Mouse (Mus musculus) inflammation-experienced regulatory T-cells, adult 6 months (primary cell): ENCODE measurements around the gene Sgo1. TPM values are rescaled to one million over a fixed set of nuclear protein-coding genes. Genes with fewer than 3 reads are reported as not detected.
"Not testable (repeated sequence)": the region's sequence is repeated elsewhere in the genome, so short reads cannot be mapped to it uniquely, and the experiment has no call there.

Experiments
- ATAC-seq: one replicate; pipeline ENCODE4 v1.8.0; 2017
- polyA plus RNA-seq, 3 experiments: library from polyadenylated mRNA; unstranded; fragments of 100-300 nt; shearing (Covaris generic); gene quantifications; one replicate each; pipeline ENCODE4 v1.2.1; 2017

Gene Sgo1
- polyA plus RNA-seq = 10 to 100 TPM in 1 of 3 experiments, 1 to 10 TPM in 2; 1.4 to 35.4 (median 4.2) TPM

GRCm38 (mm10) chr17:53688877-53689802 lies at the start of gene Sgo1:
TSS of gene Sgo1 (minus strand) at chr17:53689333.
- peak; percentile 95 for ATAC-seq

GRCm38 (mm10) chr17:53718916-53719315 lies 29.8 kb upstream of the Sgo1 start:
- ATAC-seq = not testable (repeated sequence)

DNA sequence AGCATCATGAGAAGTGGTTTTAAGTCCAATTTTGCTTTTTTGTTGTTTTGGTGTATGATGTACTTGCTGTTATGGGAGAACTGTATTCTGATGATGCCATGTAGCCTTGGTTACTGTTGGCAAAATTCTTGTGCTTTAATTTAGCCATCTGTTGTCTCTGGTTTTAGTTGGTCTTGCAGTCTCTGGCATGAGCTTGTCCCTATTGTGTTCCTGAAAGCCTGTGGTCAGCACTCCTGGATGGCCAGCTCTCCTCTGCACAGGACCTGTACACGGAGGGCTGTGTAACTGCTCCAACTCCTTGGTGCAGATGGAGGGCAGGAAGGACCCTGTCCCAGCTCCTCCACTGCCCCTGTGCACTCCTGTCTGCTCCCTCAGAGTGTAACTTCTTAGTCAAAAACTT lies 29.3 kb upstream of the Sgo1 start:
- no peak for ATAC-seq

- not testable (repeated sequence) for ATAC-seq
Observed at GRCm38 (mm10) chr17:53715161-53715560, 26.0 kb upstream of the Sgo1 start.

DNA sequence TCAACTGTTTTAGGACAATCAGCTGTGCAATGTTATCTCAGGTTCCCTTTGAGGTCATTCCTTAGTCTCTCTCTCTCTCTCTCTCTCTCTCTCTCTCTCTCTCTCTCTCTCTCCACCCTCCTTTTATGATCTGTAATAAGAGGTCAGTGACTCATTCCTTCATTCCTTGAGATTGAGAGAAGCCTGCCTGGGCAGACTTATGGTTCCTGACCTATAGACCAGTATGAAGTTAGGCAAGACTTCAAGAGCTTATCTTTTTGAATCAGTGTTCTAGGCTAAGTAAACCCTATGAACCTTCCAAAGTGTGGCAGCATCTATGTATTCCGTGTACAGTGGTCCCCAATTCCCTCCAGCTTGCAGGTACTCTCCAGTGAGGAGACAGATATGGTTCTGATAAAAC lies 25.3 kb upstream of the Sgo1 start:
- no peak for ATAC-seq

- ATAC-seq = not testable (repeated sequence)
Observed at GRCm38 (mm10) chr17:53697521-53697920, 8.4 kb upstream of the Sgo1 start.

DNA sequence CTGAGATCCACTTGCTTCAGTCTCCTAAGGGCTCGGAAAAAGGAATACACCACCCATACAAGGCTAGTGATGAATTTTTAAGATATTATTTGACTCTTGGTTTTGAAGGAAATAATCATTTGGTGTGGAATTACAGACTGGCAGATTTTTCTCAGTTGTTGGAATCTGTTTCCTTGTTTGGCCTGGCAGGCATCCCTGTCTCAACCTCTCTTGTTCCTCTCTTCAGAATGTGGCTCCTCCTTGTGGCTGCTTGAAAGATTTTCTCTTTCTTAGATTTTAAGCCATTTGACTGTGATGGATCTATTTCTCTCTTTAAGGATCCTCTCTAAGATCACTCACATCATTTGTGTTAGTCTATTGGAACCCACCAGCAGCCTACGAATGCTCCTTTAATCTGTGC lies 4.9 kb upstream of the Sgo1 start:
- ATAC-seq = no peak

GRCm38 (mm10) chr17:53689946-53690345 lies 813 bp upstream of the Sgo1 start:
- no peak for ATAC-seq

DNA sequence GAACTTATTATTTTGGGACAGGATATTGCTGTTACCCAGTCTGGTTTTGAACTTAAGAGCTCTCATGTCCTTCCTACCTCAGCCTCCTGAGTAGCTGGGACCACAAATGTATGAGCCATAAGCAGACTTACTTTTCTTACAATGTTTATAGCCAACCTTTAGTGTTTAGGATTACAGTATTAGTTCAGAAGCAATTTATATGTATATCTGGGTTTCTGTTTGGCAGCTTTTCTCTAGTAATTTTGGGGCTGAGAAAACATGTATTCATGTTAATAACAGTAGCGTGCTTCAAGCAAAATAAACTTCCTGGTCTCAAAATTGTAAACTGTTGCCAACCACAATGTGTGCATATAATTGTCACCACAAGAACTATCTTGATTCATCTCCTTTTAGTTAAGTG lies 812 bp downstream of the Sgo1 start:
- ATAC-seq = no peak

GRCm38 (mm10) chr17:53678716-53679115 lies 10.4 kb downstream of the Sgo1 start:
- ATAC-seq = no peak

GRCm38 (mm10) chr17:53670453-53670852 lies 18.7 kb downstream of the Sgo1 start:
- ATAC-seq = peak; percentile 51

- no peak for ATAC-seq
Observed at GRCm38 (mm10) chr17:53664703-53665382, 24.3 kb downstream of the Sgo1 start.

GRCm38 (mm10) chr17:53664267-53664666 lies 24.9 kb downstream of the Sgo1 start:
- peak; percentile 69 for ATAC-seq

- no peak for ATAC-seq
Observed at GRCm38 (mm10) chr17:53661056-53661840, 27.9 kb downstream of the Sgo1 start.

DNA sequence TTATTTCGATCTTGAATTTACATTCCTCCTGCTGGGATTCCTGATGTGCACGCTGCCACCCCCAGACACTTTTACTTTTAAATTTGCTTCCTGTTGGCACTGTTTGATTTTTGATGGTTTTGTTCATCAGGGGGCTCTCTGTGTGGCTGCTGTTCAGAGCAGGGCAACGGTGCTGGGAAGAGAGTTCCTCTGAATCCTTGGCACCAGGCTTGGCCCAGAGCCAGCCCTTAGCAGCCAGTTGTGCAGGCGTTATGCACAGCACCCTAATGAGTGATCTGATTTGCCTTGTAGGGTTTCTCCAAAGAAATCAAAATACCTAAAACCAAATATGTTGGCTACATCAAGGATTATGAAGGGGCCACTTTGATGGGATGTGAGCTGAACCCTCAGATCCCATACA lies 29.4 kb downstream of the Sgo1 start:
- ATAC-seq = no peak

DNA sequence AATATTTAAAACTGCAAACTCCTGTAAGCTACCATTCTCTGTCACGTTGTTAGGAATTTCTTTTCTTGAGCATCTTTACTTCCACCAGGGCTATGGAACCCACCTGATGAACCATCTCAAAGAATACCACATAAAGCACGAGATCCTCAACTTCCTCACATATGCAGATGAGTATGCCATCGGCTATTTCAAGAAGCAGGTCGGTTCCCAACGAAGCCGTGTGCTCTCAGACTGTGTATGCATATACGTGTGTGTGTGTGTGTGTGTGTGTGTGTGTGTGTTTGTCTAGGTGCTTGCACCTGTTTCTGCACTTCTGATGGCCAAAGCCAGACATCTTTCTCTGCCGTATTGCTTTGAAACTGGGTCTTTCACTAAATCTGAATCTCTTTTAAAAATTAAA lies 29.9 kb downstream of the Sgo1 start:
- no peak for ATAC-seq

DNA sequence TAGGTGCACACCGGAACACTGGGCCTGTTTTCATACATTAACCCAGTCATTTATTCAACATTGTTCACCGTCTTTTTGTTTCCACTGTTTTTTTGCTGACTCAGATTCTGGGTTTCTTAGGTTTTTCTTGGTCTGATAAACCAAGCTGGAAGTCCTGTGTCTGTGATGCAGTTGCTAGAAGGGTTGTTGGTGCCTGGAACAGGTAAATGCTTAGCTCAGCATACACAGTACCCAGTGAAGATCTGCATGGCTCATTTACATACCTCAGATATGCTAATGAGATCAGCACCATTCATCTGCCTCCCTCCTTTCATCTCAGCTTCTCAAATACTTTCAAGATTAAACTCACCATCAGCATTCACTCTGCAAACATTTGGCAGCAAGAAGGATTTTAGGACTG lies 30.5 kb downstream of the Sgo1 start:
- ATAC-seq = peak; percentile 68

- ATAC-seq = peak; percentile 67
Observed at GRCm38 (mm10) chr17:53657391-53657790, 31.7 kb downstream of the Sgo1 start.

DNA sequence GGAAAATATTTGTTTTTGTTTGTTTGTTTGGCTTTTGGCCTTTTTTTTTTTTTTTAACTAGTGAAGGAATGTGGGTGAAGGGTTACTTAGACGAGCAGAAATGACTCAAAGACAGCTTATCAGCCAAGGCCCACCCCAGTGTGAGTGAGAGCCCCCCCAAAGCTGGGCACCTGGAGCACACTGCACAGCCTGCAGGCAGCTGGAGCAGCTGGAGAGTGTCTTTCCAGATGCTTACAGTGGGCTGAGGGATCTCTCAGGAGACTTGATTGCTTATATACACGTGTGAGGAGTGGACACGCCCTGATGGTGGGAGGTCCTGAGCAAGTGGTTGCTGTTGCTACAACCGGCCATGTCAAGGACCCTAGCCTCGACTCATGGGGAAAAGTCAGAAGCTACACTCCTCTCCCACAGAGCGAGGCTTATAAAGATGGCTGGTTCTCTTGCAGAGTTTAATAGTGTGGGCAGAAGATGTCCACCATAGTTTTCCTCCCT lies 32.7 kb downstream of the Sgo1 start:
- ATAC-seq = no peak

DNA sequence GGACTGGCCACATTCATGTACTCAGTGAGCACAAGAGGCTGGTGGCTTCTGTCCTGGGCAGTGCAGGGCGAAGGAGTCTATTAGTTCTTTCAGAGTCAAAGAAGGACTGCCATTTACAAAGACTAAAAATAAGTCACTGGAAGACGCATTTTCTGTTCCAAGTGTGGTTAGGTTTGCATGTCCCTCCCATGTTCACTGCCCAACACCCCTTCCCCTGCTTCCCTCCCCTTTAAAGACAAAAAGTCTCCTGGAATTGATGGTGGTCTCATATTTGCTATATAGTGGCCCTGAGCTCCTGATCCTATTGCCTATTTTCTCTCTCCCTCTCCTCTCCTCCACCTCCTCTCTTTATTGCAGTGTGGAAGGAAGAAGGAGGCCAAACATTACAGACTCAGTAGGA lies 33.2 kb downstream of the Sgo1 start:
- ATAC-seq = no peak

DNA sequence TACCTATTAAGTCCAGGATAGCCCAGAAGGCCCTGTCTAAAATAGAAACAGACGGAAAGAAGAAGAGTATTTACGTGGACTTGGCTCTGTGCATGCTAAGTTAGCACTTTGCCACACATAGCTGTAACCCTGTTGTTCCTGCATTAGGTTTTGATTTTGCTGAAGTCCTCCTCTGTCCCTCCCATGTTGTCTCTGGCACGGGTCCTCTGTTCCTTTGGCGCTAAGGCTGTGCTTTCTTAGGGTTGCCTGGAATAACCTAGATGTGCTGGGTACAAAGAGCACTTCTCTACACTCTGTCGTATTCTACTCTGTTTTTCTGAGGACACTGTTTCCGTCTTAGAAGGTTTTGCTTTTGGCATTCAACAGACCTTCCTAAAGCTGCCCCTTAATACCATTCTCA lies 34.1 kb downstream of the Sgo1 start:
- no peak for ATAC-seq

DNA sequence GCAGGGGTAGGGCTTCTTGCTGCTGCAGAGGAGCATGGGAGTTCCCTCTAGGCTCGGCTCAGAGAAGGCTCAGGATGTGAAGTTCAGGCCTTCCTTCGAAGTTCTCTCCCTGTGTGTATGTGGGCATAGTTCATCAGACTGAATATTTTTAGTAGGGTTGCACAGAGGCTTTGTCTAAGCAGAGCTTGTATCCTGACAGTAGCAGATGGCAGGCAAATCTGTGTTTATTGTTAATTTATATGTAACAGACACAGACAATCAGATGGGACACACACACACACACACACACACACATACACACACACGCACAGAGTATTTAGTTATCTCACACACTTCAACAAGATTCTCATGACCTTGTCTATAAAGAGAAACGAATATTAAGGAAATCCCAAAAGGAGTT lies 34.5 kb downstream of the Sgo1 start:
- no peak for ATAC-seq

- peak; percentile 92 for ATAC-seq
Observed at GRCm38 (mm10) chr17:53650251-53650661, 38.9 kb downstream of the Sgo1 start.
